Mouse (Mus musculus): ENCODE data around the gene Tmprss11g. TPM values are rescaled to one million over a fixed set of nuclear protein-coding genes. Genes with fewer than 3 reads are reported as not detected.

Tmprss11g gene
- total RNA-seq (2012; rRNA removed) (not detected in 2 replicates), total RNA-seq (2014; rRNA removed) (not detected in 2 replicates), polyA plus RNA-seq (2012; ENCODE audit: insufficient read length, low read depth) (not detected in 2 replicates)

DNA sequence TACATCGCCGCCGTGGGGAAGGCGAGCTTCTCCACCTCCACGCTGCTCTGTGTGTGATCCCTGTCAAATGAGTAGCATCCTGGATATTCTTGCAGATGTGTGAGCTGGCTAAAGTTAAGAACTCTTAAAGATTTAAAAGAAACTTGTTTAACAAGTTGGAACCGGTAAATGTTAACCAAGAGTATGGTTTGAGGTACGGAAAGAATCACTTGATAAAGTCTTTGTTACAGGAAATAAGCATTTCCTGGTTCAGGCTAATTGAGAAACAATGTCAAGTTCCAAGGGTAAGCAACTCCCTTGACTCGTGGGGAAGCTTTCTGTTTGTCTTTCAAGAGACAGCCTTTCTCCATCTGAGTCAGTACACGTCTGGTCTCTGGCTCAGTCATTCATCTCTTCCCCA, at the start of gene Tmprss11g:
Tmprss11g (minus strand) TSS at position 101 of the 400 bp plus-strand sequence.
- Histone ChIP-seq H3K27ac (ENCODE audit: insufficient read depth, low read depth) (no peak within 1 kb of the TSS), H3K4me1 (ENCODE audit: control insufficient read depth in 1 of 2, insufficient read depth in 2 of 2) (no peaks in the 10 kb centered on the region), H3K27me3 (replicated peaks) (no peaks in the 10 kb centered on the region), H3K79me2 (replicated peaks; ENCODE audit: control insufficient read depth, extremely low read depth, insufficient read depth, poor library complexity, severe bottlenecking) (no peaks in the 10 kb centered on the region), H3K36me3 (replicated peaks in 1 of 2; ENCODE audit: control insufficient read depth in 1 of 2, insufficient read depth in 1 of 2, low read length in 1 of 2) (no peaks in the 10 kb centered on the region), H3K4me2 (ENCODE audit: insufficient read depth, low read depth, poor library complexity, severe bottlenecking) (peak within 1 kb of the TSS; percentile 29; the same call in 1 of the 2 replicates), H3K9ac (ENCODE audit: insufficient read depth, low read depth) (no peak within 1 kb of the TSS), H3K4me3 (replicated peaks in 1 of 3; ENCODE audit: low read depth in 2 of 3, low read length in 2 of 3, poor library complexity in 1 of 3) (no peak within 1 kb of the TSS), H3K9me3 (replicated peaks; ENCODE audit: low read length) (no peaks in the 10 kb centered on the region)
- DNase-seq (ENCODE audit: extremely low read depth) = no peak
- no peak for TF ChIP-seq RAD21 (IDR thresholded peaks at IDR 0.05; ENCODE audit: low read depth, low read length)
- no peak for TF ChIP-seq EP300 (IDR thresholded peaks at IDR 0.05; ENCODE audit: low read length)
- TF ChIP-seq TCF12 (IDR thresholded peaks at IDR 0.05; ENCODE audit: low read depth, low read length) = no peak
- TF ChIP-seq RCOR1 (conservative IDR thresholded peaks at IDR 0.05; ENCODE audit: low read depth, low read length) = no peak
- dilution Hi-C loops (cut with MboI; ENCODE audit: extremely low pct_ligation_motif_present, extremely low pct_unique_long_range_greater_than_20kb, low sequenced_read_pairs) = no loop called here
- in situ Hi-C loops (cut with MboI; ENCODE audit: low pct_ligation_motif_present, low pct_unique_long_range_greater_than_20kb, low sequenced_read_pairs) = no loop called here

DNA sequence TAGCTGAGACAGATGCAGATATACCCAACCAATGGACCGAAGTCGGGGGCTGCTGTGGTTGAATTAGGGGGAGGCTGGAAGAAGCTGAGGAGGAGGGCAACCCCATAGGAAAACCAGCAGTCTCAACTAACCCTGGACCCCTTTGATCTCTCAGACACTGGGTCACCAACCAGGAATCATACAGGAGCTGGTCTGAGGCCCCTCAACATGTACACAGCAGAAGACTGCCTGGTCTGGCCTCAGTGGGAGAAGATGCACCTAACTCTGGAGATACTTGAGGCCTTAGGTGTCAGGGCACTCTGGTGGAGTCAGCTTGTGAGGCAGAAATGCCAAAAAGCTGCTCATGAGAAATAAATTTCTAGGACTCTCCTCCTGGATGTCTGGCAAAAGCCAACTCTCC, 28.3 kb upstream of the Tmprss11g start:
- no peak overlapping the region for H3K4me3 ChIP-seq (replicated peaks in 1 of 3; ENCODE audit: low read depth in 2 of 3, low read length in 2 of 3, poor library complexity in 1 of 3)
- dilution Hi-C loops (cut with MboI; ENCODE audit: extremely low pct_ligation_motif_present, extremely low pct_unique_long_range_greater_than_20kb, low sequenced_read_pairs) = no loop called here
- no peak for DNase-seq (ENCODE audit: extremely low read depth)
- no peaks in the 10 kb centered on the region for H3K36me3 ChIP-seq (replicated peaks in 1 of 2; ENCODE audit: control insufficient read depth in 1 of 2, insufficient read depth in 1 of 2, low read length in 1 of 2)
- no peak overlapping the region for H3K27ac ChIP-seq (ENCODE audit: insufficient read depth, low read depth)
- H3K9ac ChIP-seq (ENCODE audit: insufficient read depth, low read depth) = no peak overlapping the region
- no peaks in the 10 kb centered on the region for H3K9me3 ChIP-seq (replicated peaks; ENCODE audit: low read length)
- TF ChIP-seq ZC3H11A (IDR thresholded peaks at IDR 0.05; ENCODE audit: low read depth, low read length) (no peak), USF2 (conservative IDR thresholded peaks at IDR 0.05; ENCODE audit: low read depth, low read length) (no peak), MEF2A (IDR thresholded peaks at IDR 0.05; ENCODE audit: borderline replicate concordance, low read depth, low read length) (no peak), HCFC1 (IDR thresholded peaks at IDR 0.05; ENCODE audit: low read depth, low read length) (no peak), PAX5 (IDR thresholded peaks at IDR 0.05; ENCODE audit: low read length) (no peak), MYC (IDR thresholded peaks at IDR 0.05; ENCODE audit: low read depth, low read length) (no peak), POLR2AphosphoS2 (IDR thresholded peaks at IDR 0.05; ENCODE audit: low read depth, low read length) (no peak), ELF1 (IDR thresholded peaks at IDR 0.05; ENCODE audit: low read depth, low read length) (no peak), JUN (IDR thresholded peaks at IDR 0.05; ENCODE audit: insufficient read depth, low read depth, low read length) (no peak), KAT2A (IDR thresholded peaks at IDR 0.05; ENCODE audit: insufficient replicate concordance, low read length) (no peak), UBTF (IDR thresholded peaks at IDR 0.05; ENCODE audit: low read depth, low read length) (no peak), E2F4 (IDR thresholded peaks at IDR 0.05; ENCODE audit: insufficient replicate concordance, low read depth, low read length) (no peak)
- no peaks in the 10 kb centered on the region for H3K27me3 ChIP-seq (replicated peaks)
- in situ Hi-C loops (cut with MboI; ENCODE audit: low pct_ligation_motif_present, low pct_unique_long_range_greater_than_20kb, low sequenced_read_pairs) = no loop called here
- H3K4me1 ChIP-seq (ENCODE audit: control insufficient read depth in 1 of 2, insufficient read depth in 2 of 2) = no peaks in the 10 kb centered on the region
- H3K79me2 ChIP-seq (replicated peaks; ENCODE audit: control insufficient read depth, extremely low read depth, insufficient read depth, poor library complexity, severe bottlenecking) = no peaks in the 10 kb centered on the region
- H3K4me2 ChIP-seq (ENCODE audit: insufficient read depth, low read depth, poor library complexity, severe bottlenecking) = no peak overlapping the region
